Mouse (Mus musculus) hematopoietic stem cell, adult 5-6 weeks (primary cell): ENCODE data around the gene Mtmr1. TPM values are rescaled to one million over a fixed set of nuclear protein-coding genes. Genes with fewer than 3 reads are reported as not detected.
A peak's percentile ranks its signal among the peaks of the same experiment; 100 is the strongest.
"Not testable (repeated sequence)": the region's sequence is repeated elsewhere in the genome, so short reads cannot be mapped to it uniquely, and the experiment has no call there.

ENCODE experiments used
- ATAC-seq, 2 experiments: fragments of 125-278 bp in 1 of 2; replicated peaks in 1 of 2; 2 replicates each; pipeline ENCODE4 v1.8.0; 2016 to 2017; ENCODE audit warnings: inconsistent platforms in 2 of 2, mild to moderate bottlenecking in 2 of 2, moderate number of reproducible peaks in 2 of 2, low read depth in 1 of 2, moderate TSS enrichment in 1 of 2; ENCODE audit not compliant: low FRiP score in 2 of 2, poor library complexity in 2 of 2, severe bottlenecking in 2 of 2, insufficient read depth in 1 of 2, low TSS enrichment in 1 of 2
- total RNA-seq: library from RNA; stranded (forward); fragments of 172-1452, 232-1000 nt; gene quantifications from 2 replicates; pipeline ENCODE4 v1.2.3, GENCODE M21; 2017

Gene Mtmr1
- 34.0 and 40.0 TPM in 2 replicates for total RNA-seq

- peak; percentile 77 to 93 for ATAC-seq
These were observed at the start of gene Mtmr1 for GRCm38 (mm10) chrX:71364554-71364991. Gene Mtmr1, plus strand, starts transcription at chrX:71364760.

- no peak for ATAC-seq
These were observed 12.5 kb upstream of the Mtmr1 start for GRCm38 (mm10) chrX:71352033-71352432.

- ATAC-seq: no peak
These were observed 9.2 kb upstream of the Mtmr1 start for GRCm38 (mm10) chrX:71355331-71355730.

GRCm38 (mm10) chrX:71361793-71362192, 2.8 kb upstream of the Mtmr1 start:
- not testable (repeated sequence) for ATAC-seq

GRCm38 (mm10) chrX:71364062-71364461, 498 bp upstream of the Mtmr1 start:
- ATAC-seq: no peak

- ATAC-seq: peak in 1 of 2 experiments; percentile 59; a peak in 1 of 4 replicates
These were observed 451 bp downstream of the Mtmr1 start for GRCm38 (mm10) chrX:71365011-71365410.

- 0 out of 4 replicates have a peak, but pooled peaks of 1 of the 2 experiments have one; percentile 30 for ATAC-seq
These were observed 950 bp downstream of the Mtmr1 start for GRCm38 (mm10) chrX:71365510-71365909.

- no peak for ATAC-seq
These were observed 2.4 kb downstream of the Mtmr1 start for GRCm38 (mm10) chrX:71366973-71367372.

GRCm38 (mm10) chrX:71376781-71377180, 12.2 kb downstream of the Mtmr1 start:
- ATAC-seq: no peak

GRCm38 (mm10) chrX:71378435-71378834, 13.9 kb downstream of the Mtmr1 start:
- no peak for ATAC-seq

GRCm38 (mm10) chrX:71381571-71381970, 17.0 kb downstream of the Mtmr1 start:
- ATAC-seq: peak; percentile 53 to 68; a peak in 1 of 4 replicates

- ATAC-seq: no peak
These were observed 31.8 kb downstream of the Mtmr1 start for GRCm38 (mm10) chrX:71396326-71396725.

GRCm38 (mm10) chrX:71406290-71406689, 41.7 kb downstream of the Mtmr1 start:
- no peak for ATAC-seq

GRCm38 (mm10) chrX:71408386-71408785, 43.8 kb downstream of the Mtmr1 start:
- ATAC-seq: no peak

GRCm38 (mm10) chrX:71412776-71413175, 48.2 kb downstream of the Mtmr1 start:
- ATAC-seq: no peak

GRCm38 (mm10) chrX:71413616-71414015, 49.1 kb downstream of the Mtmr1 start:
- ATAC-seq: no peak

GRCm38 (mm10) chrX:71424852-71425251, 60.3 kb downstream of the Mtmr1 start:
- ATAC-seq: 0 out of 4 replicates have a peak, but pooled peaks of 1 of the 2 experiments have one; percentile 42

GRCm38 (mm10) chrX:71425746-71426519, 61.4 kb downstream of the Mtmr1 start:
- ATAC-seq: peak; percentile 76 to 86

- no peak for ATAC-seq
These were observed 62.9 kb downstream of the Mtmr1 start for GRCm38 (mm10) chrX:71427491-71427890.
